Mouse (Mus musculus) activated CD4-positive, CD25-positive, alpha-beta regulatory T cell, adult 4 months (primary cell): Measurements from ENCODE around the gene Mgst2. TPM values are rescaled to one million over a fixed set of nuclear protein-coding genes. Genes with fewer than 3 reads are reported as not detected.

ENCODE experiments used
- polyA plus RNA-seq, 2 experiments: library from polyadenylated mRNA; unstranded; fragments of 100-300 nt; shearing (Covaris generic); gene quantifications; one replicate each; pipeline ENCODE4 v1.2.1; 2017

The Mgst2 gene
- polyA plus RNA-seq, 2 experiments from 2014 or later, result 82.2 to 161 TPM

Other genes with a start within 250 kb of the Mgst2 start
- 10 to 100 TPM; 19.8 to 36.4 TPM for gene Naa15, start 245.2 kb upstream of the Mgst2 start, polyA plus RNA-seq
- gene Rab33b, start 176.4 kb upstream of the Mgst2 start, polyA plus RNA-seq, result 10 to 100 TPM; 20.1 to 20.8 TPM
- 10 to 100 TPM in 1 of 2 experiments, 1 to 10 TPM in 1; 6.3 to 10.5 TPM for gene Setd7, start 99.5 kb upstream of the Mgst2 start, polyA plus RNA-seq